Mouse (Mus musculus) ES-Bruce4 (cell line): ENCODE data around the gene Mid1. TPM values are rescaled to one million over a fixed set of nuclear protein-coding genes. Genes with fewer than 3 reads are reported as not detected.
A peak's percentile ranks its signal among the peaks of the same experiment; 100 is the strongest.
"Not testable (repeated sequence)": the region's sequence is repeated elsewhere in the genome, so short reads cannot be mapped to it uniquely, and the experiment has no call there.

Experiments
- H3K27ac ChIP-seq: 2 replicates; pipeline ENCODE4 v1.5.1; 2012; ENCODE audit warnings: low read length, inconsistent platforms; ENCODE audit not compliant: insufficient read depth
- H3K27me3 ChIP-seq: 2 replicates; pipeline ENCODE4 v1.6.1; 2012; ENCODE audit warnings: mild to moderate bottlenecking, low read length, inconsistent platforms; ENCODE audit not compliant: control insufficient read depth, poor library complexity, insufficient read depth, severe bottlenecking
- H3K36me3 ChIP-seq: 2 replicates; pipeline ENCODE4 v1.6.1; 2012; ENCODE audit warnings: inconsistent platforms, mild to moderate bottlenecking, low read length, moderate library complexity; ENCODE audit not compliant: control insufficient read depth, poor library complexity, insufficient read depth, severe bottlenecking
- H3K4me1 ChIP-seq: one replicate; pipeline ENCODE4 v1.8.1; 2011; ENCODE audit warnings: low read length; ENCODE audit not compliant: control insufficient read depth, insufficient read depth
- H3K4me3 ChIP-seq: 2 replicates; pipeline ENCODE4 v1.5.1; 2011; ENCODE audit warnings: low read depth, mild to moderate bottlenecking, low read length
- H3K9ac ChIP-seq: 2 replicates; pipeline ENCODE4 v1.6.1; 2012; ENCODE audit warnings: low read depth, mild to moderate bottlenecking, inconsistent platforms; ENCODE audit not compliant: poor library complexity, severe bottlenecking
- H3K9me3 ChIP-seq: replicated peaks from 2 replicates; pipeline ENCODE4 v1.6.1; 2012; ENCODE audit warnings: mild to moderate bottlenecking, low read length, inconsistent platforms; ENCODE audit not compliant: control insufficient read depth, poor library complexity, insufficient read depth, severe bottlenecking
- polyA plus RNA-seq: library from polyadenylated mRNA; stranded (reverse); fragments of >200 nt; gene quantifications from 2 replicates; pipeline ENCODE4 v1.2.4, GENCODE M21; 2011; ENCODE audit warnings: low read depth; ENCODE audit not compliant: missing spikeins, insufficient read depth, insufficient read length

Mid1 gene
- polyA plus RNA-seq, 1 experiment = 125 TPM

DNA sequence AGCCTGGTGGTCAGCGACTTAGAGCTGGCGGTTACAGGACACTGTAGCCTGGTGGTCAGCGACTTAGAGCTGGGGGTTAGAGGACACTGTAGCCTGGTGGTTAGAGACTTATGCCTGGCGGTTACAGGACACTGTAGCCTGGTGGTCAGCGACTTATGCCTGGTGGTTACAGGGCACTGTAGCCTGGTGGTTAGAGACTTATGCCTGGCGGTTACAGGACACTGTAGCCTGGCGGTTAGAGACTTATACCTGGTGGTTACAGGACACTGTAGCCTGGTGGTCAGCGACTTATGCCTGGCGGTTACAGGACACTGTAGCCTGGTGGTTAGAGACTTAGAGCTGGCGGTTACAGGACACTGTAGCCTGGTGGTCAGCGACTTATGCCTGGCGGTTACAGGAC, 330.9 kb downstream of the Mid1 start:
- peaks cover 56% of the 10 kb centered on the region for H3K9me3 ChIP-seq
- H3K9ac ChIP-seq, H3K27ac ChIP-seq, H3K27me3 ChIP-seq, H3K4me3 ChIP-seq, H3K4me1 ChIP-seq: not testable (repeated sequence)
- H3K36me3 ChIP-seq = peaks cover 62% of the 10 kb centered on the region

DNA sequence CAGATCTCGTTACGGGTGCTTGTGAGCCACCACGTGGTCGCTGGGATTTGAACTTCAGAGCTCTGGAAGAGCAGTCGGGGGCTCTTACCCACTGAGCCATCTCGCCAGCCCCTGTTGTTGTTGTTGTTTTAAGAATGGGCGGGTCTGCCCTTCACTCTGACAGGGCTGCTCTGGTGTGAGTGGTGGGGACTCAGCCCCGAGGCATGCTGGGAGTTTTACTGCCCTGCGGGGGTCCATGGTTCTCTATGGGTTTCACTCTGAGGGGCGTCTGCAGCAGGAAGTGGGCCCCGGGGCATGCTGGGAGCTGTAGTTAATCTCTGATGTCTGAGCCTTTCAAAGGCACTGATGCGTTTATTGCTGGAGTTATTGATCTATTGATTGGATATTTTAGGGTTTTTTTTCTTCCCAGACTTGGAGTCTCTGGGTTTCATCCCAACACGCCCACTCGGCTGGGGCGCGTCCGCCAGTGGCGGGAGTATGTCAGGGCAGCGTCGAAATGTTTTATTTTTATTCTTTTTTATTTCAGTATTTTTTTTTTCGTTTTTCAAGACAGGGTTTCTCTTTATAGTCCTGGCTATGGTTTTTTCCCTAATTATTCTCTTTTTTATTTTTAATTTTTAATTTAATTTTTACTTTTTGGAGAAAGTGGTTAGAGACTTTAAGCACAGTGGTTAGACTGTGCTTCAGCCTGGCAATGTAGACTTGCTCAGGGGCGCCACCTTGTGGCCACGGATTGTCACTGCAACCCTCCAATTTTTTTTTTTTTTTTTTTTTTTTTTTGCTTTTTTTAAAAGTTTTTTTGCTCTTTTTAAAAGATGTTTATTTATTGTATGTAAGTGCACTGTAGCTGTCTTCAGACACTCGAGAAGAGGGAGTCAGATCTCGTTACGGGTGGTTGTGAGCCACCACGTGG, 332.6 kb downstream of the Mid1 start:
- Histone ChIP-seq H3K36me3 (peaks cover 66% of the 10 kb centered on the region), H3K27ac (peak overlapping the region; percentile 57)
- not testable (repeated sequence) for H3K4me3 ChIP-seq

DNA sequence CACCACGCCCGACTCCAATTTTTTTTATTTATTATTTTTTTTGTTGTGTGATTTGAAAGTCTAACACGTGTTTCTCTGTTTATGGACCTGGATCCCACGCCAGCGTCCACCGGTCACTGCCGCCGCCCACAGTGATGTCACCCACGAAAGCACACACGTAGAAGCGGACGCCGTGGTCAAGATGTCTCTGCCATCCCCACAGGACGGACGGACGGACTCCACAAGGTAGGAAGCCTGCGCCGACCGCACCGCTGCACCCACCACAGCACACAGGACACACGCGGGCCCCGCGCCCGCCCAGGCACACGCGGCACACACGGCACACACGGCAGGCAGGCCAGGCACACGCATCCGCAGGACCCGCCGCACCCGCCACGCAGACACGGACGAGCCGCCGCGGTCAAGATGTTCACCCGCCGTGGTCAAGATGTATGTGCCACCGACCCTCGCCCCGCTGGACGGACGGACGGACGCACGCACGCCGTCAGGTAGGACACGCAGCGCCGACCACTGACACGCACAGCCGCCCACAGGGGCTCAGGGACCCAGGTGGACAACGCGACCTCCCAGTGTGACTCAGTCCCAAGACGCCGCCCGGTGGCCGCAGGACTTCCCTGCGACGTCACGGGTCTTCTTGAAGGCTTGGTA, 333.7 kb downstream of the Mid1 start:
- not testable (repeated sequence) for H3K9ac ChIP-seq, H3K27me3 ChIP-seq, H3K4me1 ChIP-seq
- H3K4me3 ChIP-seq = peak overlapping the region; percentile 0
- H3K27ac ChIP-seq = peak overlapping the region; percentile 73
- peaks cover 57% of the 10 kb centered on the region for H3K9me3 ChIP-seq
- peaks cover 59% of the 10 kb centered on the region for H3K36me3 ChIP-seq

More for the DNA sequence above, 332.6 kb downstream of the Mid1 start:
- not testable (repeated sequence) for H3K27me3 ChIP-seq, H3K9ac ChIP-seq, H3K4me1 ChIP-seq
- peaks cover 63% of the 10 kb centered on the region for H3K9me3 ChIP-seq

DNA sequence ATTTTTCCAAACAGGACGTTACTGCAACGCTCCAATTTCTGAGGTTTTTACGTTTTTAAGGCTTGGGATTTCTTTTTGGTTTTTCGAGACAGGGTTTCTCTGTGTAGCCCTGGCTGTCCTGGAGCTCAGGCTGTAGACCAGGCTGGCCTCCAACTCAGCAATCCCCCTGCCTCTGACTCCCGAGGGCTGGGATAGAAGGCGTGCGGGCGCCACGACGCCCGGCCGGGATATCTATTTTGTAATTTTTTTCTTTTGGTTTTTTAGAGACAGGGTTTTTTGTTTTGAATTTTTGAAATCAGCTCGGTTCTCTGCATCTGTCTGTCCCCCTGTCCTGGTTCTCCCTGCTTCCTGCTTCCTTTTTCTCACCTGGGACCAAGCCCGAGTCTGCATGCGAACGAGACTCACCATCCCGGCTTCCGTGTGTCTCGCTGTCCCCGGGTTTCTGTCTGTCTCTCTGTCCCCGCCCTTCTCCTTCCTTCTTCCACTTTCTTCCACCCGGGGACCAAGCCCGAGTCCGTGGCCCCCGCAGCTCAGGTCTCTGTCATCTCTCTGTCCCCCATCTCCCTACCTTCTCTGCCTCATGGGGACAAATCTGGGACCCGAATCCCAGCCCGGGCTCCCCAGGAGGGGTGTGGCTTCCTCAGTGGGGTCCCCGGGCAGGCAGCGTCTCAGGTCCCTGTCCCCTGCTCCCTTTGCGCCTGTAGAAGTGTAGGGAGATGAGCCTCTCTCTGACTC, 334.4 kb downstream of the Mid1 start:
- not testable (repeated sequence) for H3K9ac ChIP-seq, H3K4me3 ChIP-seq, H3K4me1 ChIP-seq, H3K27me3 ChIP-seq
- Histone ChIP-seq H3K36me3 (peaks cover 54% of the 10 kb centered on the region), H3K9me3 (peaks cover 53% of the 10 kb centered on the region), H3K27ac (peak overlapping the region; percentile 73)

DNA sequence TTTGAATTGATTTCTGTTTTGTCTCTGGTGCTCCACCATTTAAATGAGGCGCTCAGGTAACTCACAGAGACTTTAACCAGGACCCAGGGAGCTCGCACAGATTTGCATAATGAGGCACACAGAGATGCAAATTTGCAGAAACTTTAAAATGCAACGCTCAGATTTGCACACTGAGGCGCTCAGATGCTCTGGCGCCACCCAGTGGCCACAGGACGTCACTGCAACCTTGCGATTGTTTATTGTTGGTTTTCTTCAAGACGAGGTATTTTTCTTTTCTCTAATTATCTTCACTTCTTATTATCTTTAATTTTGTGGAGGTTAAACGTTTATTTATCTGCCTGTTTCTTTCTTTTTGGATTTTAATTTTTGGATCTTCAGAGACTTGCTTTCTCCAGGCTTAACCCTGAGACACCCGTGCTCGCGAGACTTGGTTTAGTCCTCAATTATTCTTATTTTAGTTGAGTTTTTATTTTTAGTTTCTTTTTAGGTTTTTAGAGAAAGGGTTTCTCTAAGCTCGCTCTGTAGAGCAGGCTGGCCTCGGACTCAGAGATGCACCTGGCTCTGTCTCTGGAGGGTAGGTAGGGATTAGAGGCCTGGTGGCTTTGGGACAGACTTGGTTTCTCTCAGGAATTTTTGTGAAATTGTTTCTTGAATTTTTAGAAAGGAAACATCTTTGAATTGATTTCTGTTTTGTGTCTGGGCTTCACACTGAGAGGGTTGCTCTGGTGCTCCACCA, 335.1 kb downstream of the Mid1 start:
- peaks cover 54% of the 10 kb centered on the region for H3K36me3 ChIP-seq
- peak overlapping the region; percentile 75 for H3K27ac ChIP-seq
- H3K9me3 ChIP-seq = peaks cover 53% of the 10 kb centered on the region

DNA sequence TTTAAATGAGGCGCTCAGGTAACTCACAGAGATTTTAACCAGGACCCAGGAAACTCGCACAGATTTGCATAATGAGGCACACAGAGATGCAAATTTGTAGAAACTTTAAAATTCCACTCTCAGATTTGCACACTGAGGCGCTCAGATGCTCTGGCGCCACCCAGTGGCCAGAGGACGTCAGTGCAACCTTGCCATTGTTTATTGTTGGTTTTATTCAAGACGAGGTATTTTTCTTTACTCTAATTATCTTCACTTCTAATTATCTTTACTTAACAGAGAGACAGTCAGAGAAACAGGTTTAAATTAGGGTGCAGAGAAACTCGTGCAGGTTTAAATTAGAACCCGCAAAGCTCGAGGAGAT, 335.7 kb downstream of the Mid1 start:
- H3K9me3 ChIP-seq = peaks cover 53% of the 10 kb centered on the region
- H3K27me3 ChIP-seq, H3K4me3 ChIP-seq, H3K4me1 ChIP-seq, H3K9ac ChIP-seq: not testable (repeated sequence)
- H3K27ac ChIP-seq = peak overlapping the region; percentile 75
- peaks cover 54% of the 10 kb centered on the region for H3K36me3 ChIP-seq

More for the DNA sequence above, 335.1 kb downstream of the Mid1 start:
- not testable (repeated sequence) for H3K27me3 ChIP-seq, H3K9ac ChIP-seq, H3K4me1 ChIP-seq, H3K4me3 ChIP-seq

DNA sequence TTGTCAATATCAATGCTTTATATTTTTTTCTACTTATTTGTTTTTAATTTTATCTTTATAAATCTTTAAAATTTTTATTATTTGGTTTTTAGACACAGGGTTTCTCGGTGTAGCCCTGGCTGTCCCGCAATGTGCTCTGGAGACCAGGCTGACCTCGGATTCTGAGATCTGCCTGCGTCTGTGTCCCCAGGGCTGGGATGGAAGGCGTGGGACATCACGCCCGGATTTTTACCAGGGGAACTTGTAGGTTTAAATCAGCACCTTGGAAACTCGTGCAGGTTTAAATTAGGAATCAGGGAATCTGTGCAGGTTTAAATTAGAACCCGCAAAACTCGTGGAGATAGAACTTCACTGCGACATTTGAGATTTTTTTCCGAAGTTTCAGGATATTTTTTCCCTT, 336.2 kb downstream of the Mid1 start:
- H3K27me3 ChIP-seq, H3K4me1 ChIP-seq, H3K4me3 ChIP-seq, H3K9ac ChIP-seq: not testable (repeated sequence)
- Histone ChIP-seq H3K36me3 (peaks cover 53% of the 10 kb centered on the region), H3K9me3 (peaks cover 52% of the 10 kb centered on the region), H3K27ac (peak overlapping the region; percentile 31)

DNA sequence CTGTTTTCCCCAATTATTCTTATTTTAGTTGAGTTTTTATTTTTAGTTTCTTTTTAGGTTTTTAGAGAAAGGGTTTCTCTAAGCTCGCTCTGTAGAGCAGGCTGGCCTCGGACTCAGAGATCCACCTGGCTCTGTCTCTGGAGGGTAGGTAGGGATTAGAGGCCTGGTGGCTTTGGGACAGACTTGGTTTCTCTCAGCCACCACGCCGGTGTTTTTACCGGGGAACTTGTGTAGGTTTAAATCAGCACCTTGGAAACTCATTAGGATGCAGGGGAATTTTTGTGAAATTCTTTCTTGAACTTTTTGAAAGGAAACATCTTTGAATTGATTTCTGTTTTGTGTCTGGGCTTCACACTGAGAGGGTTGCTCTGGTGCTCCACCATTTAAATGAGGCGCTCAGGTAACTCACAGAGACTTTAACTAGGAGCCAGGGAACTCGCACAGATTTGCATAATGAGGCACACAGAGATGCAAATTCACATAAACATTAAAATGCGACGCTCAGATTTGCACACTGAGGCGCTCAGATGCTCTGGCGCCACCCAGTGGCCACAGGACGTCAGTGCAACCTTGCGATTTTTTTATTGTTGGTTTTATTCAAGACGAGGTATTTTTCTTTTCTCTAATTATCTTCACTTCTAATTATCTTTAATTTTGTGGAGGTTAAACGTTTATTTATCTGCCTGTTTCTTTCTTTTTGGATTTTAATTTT, 336.9 kb downstream of the Mid1 start:
- not testable (repeated sequence) for H3K27me3 ChIP-seq, H3K4me3 ChIP-seq, H3K4me1 ChIP-seq, H3K9ac ChIP-seq
- Histone ChIP-seq H3K27ac (peak overlapping the region; percentile 31), H3K36me3 (peaks cover 51% of the 10 kb centered on the region), H3K9me3 (peaks cover 50% of the 10 kb centered on the region)
